Mouse (Mus musculus) midbrain, embryonic 14.5 days (tissue): Measurements from ENCODE around the gene Qrich1. TPM values are rescaled to one million over a fixed set of nuclear protein-coding genes. Genes with fewer than 3 reads are reported as not detected.

ENCODE experiments used
- ATAC-seq: fragments of 200-750 bp; cut with Nextera tagmentation; 2 replicates; pipeline ENCODE4 v1.8.0; 2017; ENCODE audit warnings: moderate number of reproducible peaks, moderate library complexity; ENCODE audit not compliant: low FRiP score, low TSS enrichment
- DNase-seq: peaks from one replicate; pipeline ENCODE4 v3.0.0-alpha.2; 2015
- H3K27ac ChIP-seq: fragments of 300-500 bp; sonication (generic); replicated peaks from 2 replicates; pipeline ENCODE4 v1.5.1; 2014; ENCODE audit warnings: mild to moderate bottlenecking, low read depth, low read length, moderate library complexity
- H3K27me3 ChIP-seq: fragments of 300-500 bp; sonication (generic); 2 replicates; pipeline ENCODE4 v1.6.1; 2014; ENCODE audit warnings: low read length, control low read depth, mixed read lengths; ENCODE audit not compliant: control insufficient read depth, insufficient read depth
- H3K36me3 ChIP-seq: fragments of 300-500 bp; sonication (generic); 2 replicates; pipeline ENCODE4 v1.6.1; 2014; ENCODE audit warnings: low read length, control low read depth; ENCODE audit not compliant: control insufficient read depth, insufficient read depth
- H3K4me1 ChIP-seq: fragments of 300-500 bp; sonication (generic); 2 replicates; pipeline ENCODE4 v1.6.1; 2014; ENCODE audit warnings: mild to moderate bottlenecking, antibody characterized with exemption, low read length, control low read depth; ENCODE audit not compliant: control insufficient read depth, insufficient read depth
- H3K4me2 ChIP-seq: fragments of 300-500 bp; sonication (generic); 2 replicates; pipeline ENCODE4 v1.6.1; 2014; ENCODE audit warnings: mild to moderate bottlenecking, low read length, moderate library complexity
- H3K4me3 ChIP-seq: fragments of 300-500 bp; sonication (generic); replicated peaks from 2 replicates; pipeline ENCODE4 v1.5.1; 2014; ENCODE audit warnings: low read depth, low read length
- H3K9ac ChIP-seq: fragments of 300-500 bp; sonication (generic); replicated peaks from 2 replicates; pipeline ENCODE4 v1.6.1; 2014; ENCODE audit warnings: mild to moderate bottlenecking, low read length, moderate library complexity
- H3K9me3 ChIP-seq: fragments of 300-500 bp; sonication (generic); 2 replicates; pipeline ENCODE4 v1.6.1; 2016; ENCODE audit warnings: low read length, control low read depth, mixed read lengths; ENCODE audit not compliant: control insufficient read depth
- WGBS: fragments of 180-500 bp; shearing (Covaris S2); extraction: QIAGEN DNeasy Blood & Tissue Kit; methylation state at CpG from one replicate; pipeline ENCODE4 v1.1.7; 2014; 5-methylcytosine and 5-hydroxymethylcytosine counted together
- polyA plus RNA-seq: library from polyadenylated mRNA; unstranded; fragments of >200 nt; fragmentation: Nextera tagmentation; extraction: Ambion mirVana; gene quantifications from 2 replicates; pipeline ENCODE4 v1.2.1, GENCODE M21; 2014

Qrich1 gene
- polyA plus RNA-seq, 1 experiment from 2014 or later, result 146 TPM

DNA sequence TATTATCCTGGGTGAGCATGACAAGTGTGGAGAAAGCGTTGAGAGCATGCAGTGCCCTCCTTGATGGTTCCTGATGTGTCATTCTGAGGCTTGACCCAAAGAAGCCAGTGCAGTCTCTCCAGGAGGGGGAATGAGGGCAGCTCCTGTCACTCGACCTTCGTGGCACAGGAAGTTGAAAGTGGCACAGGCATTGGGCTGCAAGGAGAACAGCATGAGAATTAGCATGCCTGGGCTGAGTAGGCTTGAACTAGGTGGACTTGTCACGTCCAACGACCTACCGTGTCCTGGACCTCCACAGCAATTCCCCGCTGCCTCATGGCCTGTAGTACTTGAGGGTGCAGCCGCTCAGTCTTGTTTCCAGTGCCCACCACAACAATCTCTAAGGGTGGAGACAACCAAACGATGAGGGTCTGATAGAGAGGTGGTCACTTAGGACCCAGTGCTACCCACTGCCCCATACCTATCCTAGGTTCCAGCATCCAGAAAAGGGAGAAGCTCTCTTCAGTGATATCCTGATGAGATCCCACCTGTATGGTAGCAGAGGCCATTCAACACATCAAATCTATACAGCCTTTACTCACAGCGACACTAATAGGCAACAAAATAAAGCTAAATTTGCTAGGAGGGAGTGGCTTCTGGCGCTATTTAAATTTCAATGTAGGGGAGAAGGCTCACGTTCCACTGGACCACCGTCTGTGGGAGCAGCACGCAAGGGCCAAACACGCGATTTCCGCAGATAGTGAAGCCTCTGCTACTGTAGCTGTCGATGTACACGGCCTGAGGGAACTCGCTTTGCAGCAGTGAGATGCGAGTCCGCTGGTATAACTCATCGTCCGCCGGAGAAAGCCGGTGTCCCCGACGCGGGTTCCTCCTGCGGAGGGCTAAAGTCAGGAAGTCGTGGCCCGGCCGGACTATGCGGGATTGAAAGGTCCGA, 49.5 kb downstream of the Qrich1 start:
- H3K27ac ChIP-seq, result peak overlapping the region; percentile 96
- H3K4me3 ChIP-seq, result peak overlapping the region; percentile 73
- 12% methylated on average over 35 of the region's 35 CpGs for WGBS
- H3K4me2 ChIP-seq, result peak overlapping the region; percentile 100
- DNase-seq (no peak), ATAC-seq (no peak)
- no peaks in the 10 kb centered on the region for H3K27me3 ChIP-seq
- H3K9ac ChIP-seq, result peak overlapping the region; percentile 84
- H3K4me1 ChIP-seq, result peaks cover 34% of the 10 kb centered on the region
- no peaks in the 10 kb centered on the region for H3K9me3 ChIP-seq
- peaks cover 44% of the 10 kb centered on the region for H3K36me3 ChIP-seq

DNA sequence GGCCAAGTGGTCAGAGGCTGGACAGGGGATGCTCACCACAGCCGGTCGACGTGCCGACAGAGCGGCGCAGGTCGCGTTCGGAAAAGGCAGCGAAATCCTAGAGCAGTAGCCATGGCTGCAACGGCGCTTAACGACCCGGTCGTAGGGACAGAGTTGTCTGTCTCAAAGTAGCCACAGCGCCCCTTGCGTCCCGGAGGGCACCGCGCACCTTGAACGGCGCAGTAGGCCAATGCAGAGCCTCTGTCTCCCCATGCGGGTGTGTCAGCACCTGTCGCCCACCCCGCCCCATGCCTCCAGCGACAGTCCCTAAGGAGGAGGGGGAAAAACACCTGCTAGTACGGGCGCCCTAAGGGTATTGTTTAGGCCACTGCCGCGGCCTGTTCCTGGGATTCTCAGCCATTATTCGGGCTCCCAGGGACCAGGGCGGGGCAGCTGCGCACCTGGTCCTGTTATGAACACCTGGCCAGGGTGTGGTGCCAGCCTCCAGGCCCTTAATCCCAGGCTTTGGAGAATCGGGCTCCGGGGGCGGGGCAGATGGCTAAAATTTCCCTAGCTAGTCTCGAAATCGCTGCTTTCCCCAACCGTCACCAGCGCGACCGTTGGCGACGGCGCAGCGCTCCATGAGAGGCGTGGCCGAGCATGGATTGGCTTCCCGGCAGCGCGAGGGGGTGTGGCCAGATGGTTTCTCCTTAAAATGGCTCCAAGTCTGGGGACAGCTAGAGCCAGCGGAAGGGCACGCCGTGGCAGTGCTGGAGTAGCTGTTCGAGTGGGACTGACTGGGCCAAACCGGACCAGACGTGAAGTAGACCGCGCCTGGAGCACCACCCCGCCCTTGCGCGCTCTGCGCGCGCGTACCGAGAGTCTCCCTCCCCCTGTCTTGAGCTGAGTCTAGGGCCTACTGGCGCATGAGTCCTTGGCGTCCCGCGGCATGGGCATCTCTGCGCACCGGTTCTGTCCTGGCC, 50.5 kb downstream of the Qrich1 start, which contains the start of gene Ndufaf3:
TSS of gene Ndufaf3 (minus strand) at position 620 of the 962 bp plus-strand sequence.
- Histone ChIP-seq H3K27me3 (no peaks in the 10 kb centered on the region), H3K36me3 (peaks cover 50% of the 10 kb centered on the region), H3K9me3 (no peaks in the 10 kb centered on the region), H3K4me1 (peaks cover 30% of the 10 kb centered on the region), H3K4me2 (peak within 1 kb of the TSS; percentile 100), H3K4me3 (peak within 1 kb of the TSS; percentile 73), H3K9ac (peak within 1 kb of the TSS; percentile 84), H3K27ac (peak within 1 kb of the TSS; percentile 96)
- under 1% methylated on average over 73 of the region's 73 CpGs for WGBS
- DNase-seq (peak; percentile 97), ATAC-seq (peak; percentile 85)

DNA sequence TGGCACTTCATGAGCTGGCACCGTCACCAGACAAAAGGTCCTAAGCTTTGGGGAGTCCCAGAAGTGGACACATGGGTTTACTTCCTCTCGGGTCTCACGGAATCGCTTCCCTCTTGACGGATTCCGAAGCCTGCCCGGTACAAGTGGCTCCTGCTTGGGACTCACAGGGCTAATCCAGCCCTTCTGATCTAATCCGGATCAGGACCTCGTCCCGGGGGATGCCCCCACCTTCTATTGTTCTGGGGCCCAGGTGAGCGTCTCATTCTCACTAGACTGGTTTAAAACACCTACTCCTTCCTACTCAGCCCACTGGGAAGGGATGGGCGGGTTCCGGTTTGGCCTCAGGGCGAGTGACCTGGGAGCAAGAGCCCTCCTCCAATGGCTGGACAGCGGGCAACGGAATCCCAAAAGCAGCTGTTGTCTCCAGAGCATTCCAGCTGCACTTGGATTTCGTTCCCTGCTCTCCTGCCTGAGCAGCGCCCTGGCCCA, 51.4 kb downstream of the Qrich1 start:
- Histone ChIP-seq H3K27me3 (no peaks in the 10 kb centered on the region), H3K9me3 (no peaks in the 10 kb centered on the region), H3K4me1 (peaks cover 30% of the 10 kb centered on the region), H3K4me2 (peak overlapping the region; percentile 100), H3K36me3 (peaks cover 54% of the 10 kb centered on the region), H3K9ac (peak overlapping the region; percentile 84), H3K27ac (peak overlapping the region; percentile 96), H3K4me3 (peak overlapping the region; percentile 73)
- DNase-seq (no peak), ATAC-seq (no peak)
- 10% methylated on average over 18 of the region's 18 CpGs for WGBS

DNA sequence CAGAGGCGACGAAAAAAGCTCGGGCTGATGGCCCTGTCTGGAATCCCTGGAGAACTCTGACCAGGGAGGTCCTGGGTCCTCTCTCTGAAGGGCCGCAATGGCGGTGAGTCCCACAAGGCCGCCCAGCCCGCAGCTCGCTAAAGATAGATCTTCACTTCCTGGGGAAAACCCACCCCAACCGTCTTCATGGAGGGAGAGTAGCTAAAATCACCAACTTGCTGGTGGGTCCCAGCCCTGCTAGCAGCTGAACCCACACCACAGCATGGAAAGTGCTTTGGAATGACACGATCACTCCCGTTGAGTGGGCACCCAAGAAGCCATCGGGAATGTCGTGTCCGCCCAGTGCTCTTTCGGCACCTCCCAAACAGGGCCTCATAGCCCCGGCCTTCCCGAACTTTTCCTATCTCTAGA, 51.9 kb downstream of the Qrich1 start:
- DNase-seq, result no peak
- H3K4me1 ChIP-seq, result peaks cover 30% of the 10 kb centered on the region
- peak overlapping the region; percentile 100 for H3K4me2 ChIP-seq
- no peak overlapping the region for H3K27ac ChIP-seq
- 79% methylated on average over 17 of the region's 17 CpGs for WGBS
- no peak for ATAC-seq
- no peaks in the 10 kb centered on the region for H3K27me3 ChIP-seq
- H3K9me3 ChIP-seq, result no peaks in the 10 kb centered on the region
- peaks cover 54% of the 10 kb centered on the region for H3K36me3 ChIP-seq
- H3K9ac ChIP-seq, result no peak overlapping the region
- peak overlapping the region; percentile 73 for H3K4me3 ChIP-seq

DNA sequence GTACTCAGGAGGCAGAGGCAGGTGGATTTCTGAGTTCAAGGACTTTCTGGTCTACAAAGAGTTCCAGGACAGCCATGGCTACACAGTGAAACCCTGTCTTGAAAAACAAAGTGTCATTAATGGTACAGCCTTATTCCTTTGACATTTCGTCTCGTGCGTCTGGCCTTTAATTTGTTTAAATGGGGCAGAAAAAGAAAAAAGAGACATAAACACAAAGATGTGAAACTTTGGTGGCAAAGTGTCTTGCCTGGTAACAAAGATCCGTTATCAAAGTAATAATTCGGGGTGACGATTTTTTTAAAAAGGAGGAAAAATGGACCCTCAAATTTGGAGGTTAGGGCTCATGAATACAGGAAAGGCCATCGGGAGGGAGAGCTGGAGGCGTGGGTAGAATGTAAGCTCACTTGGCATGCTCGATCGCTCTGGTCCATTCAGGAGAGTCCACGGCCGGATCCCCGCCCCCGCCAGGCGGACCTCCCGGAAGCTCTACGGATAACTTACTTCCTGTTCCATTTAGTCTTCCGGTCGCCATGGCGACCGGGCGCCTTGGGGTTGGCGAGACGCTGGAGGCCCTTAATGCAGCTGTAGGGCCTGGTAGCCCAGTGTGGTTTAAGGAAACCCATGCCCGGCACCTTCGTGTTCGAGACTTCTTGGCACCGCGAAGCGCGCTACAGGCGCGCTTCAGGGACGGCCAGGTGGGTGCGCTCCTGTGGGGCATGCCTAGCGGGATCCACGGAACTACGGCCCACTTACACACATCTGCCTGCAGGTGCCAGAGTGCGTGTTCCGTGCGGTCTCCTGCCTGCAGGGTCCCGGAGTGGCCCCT, 53.0 kb downstream of the Qrich1 start, which contains the start of gene Dalrd3:
TSS of gene Dalrd3 (plus strand) at position 506 of the 826 bp plus-strand sequence.
- H3K4me3 ChIP-seq, result peak within 1 kb of the TSS; percentile 53
- no peaks in the 10 kb centered on the region for H3K27me3 ChIP-seq
- H3K36me3 ChIP-seq, result peaks cover 54% of the 10 kb centered on the region
- peaks cover 38% of the 10 kb centered on the region for H3K4me1 ChIP-seq
- H3K4me2 ChIP-seq, result peak within 1 kb of the TSS; percentile 100
- H3K27ac ChIP-seq, result peak within 1 kb of the TSS; percentile 60
- ATAC-seq (peak; percentile 57), DNase-seq (peak; percentile 97)
- peak within 1 kb of the TSS; percentile 62 for H3K9ac ChIP-seq
- H3K9me3 ChIP-seq, result no peaks in the 10 kb centered on the region
- 7% methylated on average over 42 of the region's 42 CpGs for WGBS

DNA sequence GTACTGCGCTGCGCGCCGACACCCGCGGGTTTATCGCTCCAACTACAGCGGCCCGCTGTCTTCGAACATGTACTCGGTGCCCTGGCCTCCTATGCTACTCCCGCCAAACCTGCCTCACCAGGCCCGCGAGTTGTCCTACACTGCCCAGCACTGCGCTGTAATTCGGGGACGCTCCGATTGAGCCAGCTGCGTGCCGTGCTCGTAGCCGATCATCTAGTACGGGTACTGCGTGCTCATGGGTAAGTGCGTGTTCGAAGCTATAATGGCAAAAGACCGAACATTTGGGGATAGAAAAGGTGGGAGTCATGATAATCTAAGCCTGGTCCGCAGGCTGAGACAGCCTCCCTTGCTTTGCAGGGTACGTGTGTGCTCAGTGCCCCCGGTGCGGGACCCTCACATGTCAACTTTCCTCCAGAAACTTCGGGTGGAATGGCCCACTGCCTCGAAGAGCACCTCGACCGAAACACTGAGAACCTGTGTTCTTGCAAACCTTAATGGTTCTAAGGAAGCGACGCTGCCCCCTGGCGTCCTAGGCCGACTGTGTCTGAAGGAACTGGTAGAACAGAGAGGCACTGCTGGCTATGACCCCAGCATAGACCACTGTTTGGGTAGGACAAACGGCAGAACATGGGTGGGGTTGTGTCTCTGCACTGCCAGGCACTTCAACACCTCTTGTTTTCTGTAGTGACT, 53.7 kb downstream of the Qrich1 start:
- peak overlapping the region; percentile 53 for H3K4me3 ChIP-seq
- H3K4me2 ChIP-seq, result peak overlapping the region; percentile 97
- ATAC-seq (0 out of 2 replicates have a peak, but pooled peaks have one; percentile 1), DNase-seq (peak; percentile 86)
- H3K36me3 ChIP-seq, result peaks cover 55% of the 10 kb centered on the region
- H3K27me3 ChIP-seq, result no peaks in the 10 kb centered on the region
- H3K9me3 ChIP-seq, result no peaks in the 10 kb centered on the region
- WGBS, result 1% methylated on average over 40 of the region's 40 CpGs
- H3K27ac ChIP-seq, result peak overlapping the region; percentile 60
- H3K4me1 ChIP-seq, result peaks cover 45% of the 10 kb centered on the region
- peak overlapping the region; percentile 62 for H3K9ac ChIP-seq

DNA sequence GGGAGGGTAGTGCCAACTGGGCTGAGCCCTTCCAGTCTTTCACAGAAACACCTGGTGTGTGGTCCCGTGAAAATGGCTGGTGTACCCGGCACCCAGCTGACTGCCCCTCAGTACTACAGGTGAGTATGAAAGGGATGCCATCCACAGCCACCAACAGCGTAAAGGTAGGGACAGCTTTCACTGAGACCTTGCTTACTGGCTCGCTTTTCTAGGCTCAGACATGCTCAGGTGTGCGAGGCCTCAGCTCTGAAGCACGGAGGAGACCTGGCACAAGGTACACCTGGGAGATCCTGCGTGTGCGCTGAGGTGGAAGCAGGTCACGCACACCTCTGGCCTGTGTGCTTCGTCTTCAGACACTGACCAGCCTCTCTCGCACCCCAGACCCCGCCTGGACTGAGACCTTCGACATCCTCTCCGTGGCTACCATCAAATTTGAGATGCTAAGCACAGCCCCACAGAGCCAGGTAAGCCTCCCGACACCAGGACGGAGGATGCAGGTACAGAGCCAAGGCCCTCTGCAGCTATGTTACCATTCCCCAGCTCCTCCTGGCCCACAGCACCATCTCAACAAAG, 54.9 kb downstream of the Qrich1 start:
- Histone ChIP-seq H3K4me3 (no peak overlapping the region), H3K4me2 (no peak overlapping the region), H3K27ac (no peak overlapping the region), H3K9ac (no peak overlapping the region), H3K36me3 (peaks cover 58% of the 10 kb centered on the region), H3K9me3 (no peaks in the 10 kb centered on the region), H3K27me3 (no peaks in the 10 kb centered on the region), H3K4me1 (peaks cover 49% of the 10 kb centered on the region)
- WGBS, result 97% methylated on average over 16 of the region's 16 CpGs
- no peak for ATAC-seq
- DNase-seq, result no peak
